Mouse (Mus musculus) ES-E14 (cell line): ENCODE data around the gene Siah1a. TPM values are rescaled to one million over a fixed set of nuclear protein-coding genes. Genes with fewer than 3 reads are reported as not detected.

ENCODE experiments used
- DNase-seq: peaks from one replicate; pipeline ENCODE4 v3.0.0-alpha.2; 2013; ENCODE audit warnings: low read depth, low spot score
- H3K27ac ChIP-seq: 2 replicates; pipeline ENCODE4 v1.5.1; 2012; ENCODE audit warnings: low read depth, mild to moderate bottlenecking, low read length, moderate library complexity, mixed read lengths; ENCODE audit not compliant: poor library complexity, insufficient read depth, severe bottlenecking
- H3K36me3 ChIP-seq: 2 replicates; pipeline ENCODE4 v1.6.1; 2012; ENCODE audit warnings: mild to moderate bottlenecking, low read length, moderate library complexity, mixed read lengths; ENCODE audit not compliant: control insufficient read depth, poor library complexity, insufficient read depth, severe bottlenecking
- H3K4me1 ChIP-seq, 2 experiments: fragments of 150-350 bp in 1 of 2; sonication (generic) in 1 of 2; 2 replicates each; pipeline ENCODE4 v1.6.1; 2012; ENCODE audit warnings: low read length in 2 of 2, mild to moderate bottlenecking in 1 of 2, mixed read lengths in 1 of 2; ENCODE audit not compliant: control insufficient read depth in 2 of 2, insufficient read depth in 2 of 2, poor library complexity in 1 of 2
- H3K4me3 ChIP-seq, 2 experiments: fragments of 150-350 bp in 1 of 2; sonication (generic) in 1 of 2; 2 replicates each; pipeline ENCODE4 v1.5.1; 2012; ENCODE audit warnings: low read length in 2 of 2, low read depth in 1 of 2, mild to moderate bottlenecking in 1 of 2, mixed read lengths in 1 of 2; ENCODE audit not compliant: insufficient read depth in 1 of 2, poor library complexity in 1 of 2, severe bottlenecking in 1 of 2
- H3K9ac ChIP-seq: 2 replicates; pipeline ENCODE4 v1.6.1; 2012; ENCODE audit warnings: low read depth, mild to moderate bottlenecking, low read length, mixed read lengths; ENCODE audit not compliant: poor library complexity, insufficient read depth, severe bottlenecking
- H3K9me3 ChIP-seq: fragments of 150-350 bp; sonication (generic); 2 replicates; pipeline ENCODE4 v1.6.1; 2012; ENCODE audit warnings: low read depth, mild to moderate bottlenecking, low read length; ENCODE audit not compliant: control insufficient read depth, insufficient read depth
- CHD2 ChIP-seq: IDR thresholded peaks from 2 replicates; pipeline ENCODE4 v1.6.1; 2014; ENCODE audit warnings: mild to moderate bottlenecking, low read depth, low read length, inconsistent platforms
- HCFC1 ChIP-seq: IDR thresholded peaks from 2 replicates; pipeline ENCODE4 v1.6.1; 2012; ENCODE audit warnings: low read length, inconsistent platforms, borderline replicate concordance; ENCODE audit not compliant: insufficient read depth
- MAFK ChIP-seq: IDR thresholded peaks from 2 replicates; pipeline ENCODE4 v1.6.1; 2014; ENCODE audit warnings: mild to moderate bottlenecking, low read depth, low read length, inconsistent platforms; ENCODE audit not compliant: insufficient read depth
- ZC3H11A ChIP-seq: IDR thresholded peaks from 2 replicates; pipeline ENCODE4 v1.6.1; 2012; ENCODE audit warnings: low read depth, mild to moderate bottlenecking, inconsistent platforms, low read length, borderline replicate concordance
- ZNF384 ChIP-seq: IDR thresholded peaks from 2 replicates; pipeline ENCODE4 v1.6.1; 2012; ENCODE audit warnings: low read depth, low read length, inconsistent platforms
- in situ Hi-C, 2 experiments: fragments of 600-800 bp; cut with MboI; formaldehyde crosslinking; loops; one replicate each; pipeline ENCODE4 v1.15.1; 2025; ENCODE audit warnings: low sequenced_read_pairs in 2 of 2, inconsistent platforms in 1 of 2; ENCODE audit not compliant: unreplicated experiment in 2 of 2
- total RNA-seq: library from RNA; depleted of rRNA; stranded (reverse); fragments of 300-350 nt; gene quantifications from 2 replicates; pipeline ENCODE4 v1.2.3, GENCODE M21; 2012

Siah1a gene
- total RNA-seq, 1 experiment, result 15.7 TPM

DNA sequence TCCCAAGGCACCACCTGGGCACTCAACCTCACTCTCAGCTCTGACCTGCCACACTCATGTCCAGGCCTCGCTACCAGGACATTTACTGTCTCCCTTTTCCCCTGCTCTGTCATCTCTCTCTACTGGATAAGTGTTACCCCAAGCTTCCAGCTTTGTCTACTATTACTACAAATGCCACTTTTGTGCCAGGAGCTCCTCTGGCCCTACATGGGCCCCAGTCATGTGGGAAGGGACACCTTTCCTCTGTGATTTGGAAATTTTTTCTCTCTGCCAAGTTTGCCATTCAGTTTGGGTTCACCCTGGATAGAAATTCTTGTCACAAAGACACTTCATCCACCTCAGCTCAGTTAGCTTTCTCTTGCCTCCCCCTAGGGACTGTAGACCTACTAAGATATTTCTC, 14.9 kb downstream of the Siah1a start:
- in situ Hi-C loops, result no loop called here
- H3K9me3 ChIP-seq, result no peaks in the 10 kb centered on the region
- no peaks in the 10 kb centered on the region; the same call in 1 of the 2 replicates for H3K36me3 ChIP-seq
- no peak overlapping the region for H3K27ac ChIP-seq
- peaks cover 7 to 17% of the 10 kb centered on the region in 2 experiments; a peak in 3 of 4 replicates for H3K4me1 ChIP-seq
- DNase-seq, result no peak
- no peak overlapping the region for H3K9ac ChIP-seq
- no peak overlapping the region for H3K4me3 ChIP-seq
- no peak for TF ChIP-seq ZC3H11A
- TF ChIP-seq ZNF384, result no peak
- TF ChIP-seq MAFK, result no peak
- no peak for TF ChIP-seq HCFC1

DNA sequence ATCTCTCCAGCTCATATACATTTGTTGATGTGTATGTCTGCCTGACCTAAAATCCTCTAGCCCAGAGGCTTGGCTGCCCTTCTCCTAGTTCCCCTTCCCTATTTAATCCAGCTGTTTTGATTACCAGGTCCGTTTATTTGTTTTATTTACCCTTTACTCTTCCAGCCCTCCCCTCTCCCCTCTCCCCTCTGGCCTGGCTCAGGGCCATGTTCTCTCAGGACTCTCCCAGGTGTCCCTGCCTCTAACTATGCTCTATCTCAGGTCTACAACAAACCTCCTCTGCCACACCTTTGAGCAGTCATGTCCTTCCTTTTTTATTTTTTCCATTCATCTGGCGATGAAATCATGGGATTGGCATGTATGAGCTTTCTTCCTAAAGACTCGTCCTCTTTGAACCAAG, 15.4 kb downstream of the Siah1a start:
- in situ Hi-C loops, result no loop called here
- no peak for DNase-seq
- Histone ChIP-seq H3K4me1 (peaks cover 6 to 13% of the 10 kb centered on the region in 2 experiments; a peak in 3 of 4 replicates), H3K9me3 (no peaks in the 10 kb centered on the region), H3K4me3 (no peak overlapping the region), H3K36me3 (peaks cover under 1% of the 10 kb centered on the region; the same call in 1 of the 2 replicates), H3K27ac (no peak overlapping the region), H3K9ac (no peak overlapping the region)
- no peak for TF ChIP-seq ZC3H11A
- TF ChIP-seq ZNF384, result no peak
- TF ChIP-seq MAFK, result no peak

DNA sequence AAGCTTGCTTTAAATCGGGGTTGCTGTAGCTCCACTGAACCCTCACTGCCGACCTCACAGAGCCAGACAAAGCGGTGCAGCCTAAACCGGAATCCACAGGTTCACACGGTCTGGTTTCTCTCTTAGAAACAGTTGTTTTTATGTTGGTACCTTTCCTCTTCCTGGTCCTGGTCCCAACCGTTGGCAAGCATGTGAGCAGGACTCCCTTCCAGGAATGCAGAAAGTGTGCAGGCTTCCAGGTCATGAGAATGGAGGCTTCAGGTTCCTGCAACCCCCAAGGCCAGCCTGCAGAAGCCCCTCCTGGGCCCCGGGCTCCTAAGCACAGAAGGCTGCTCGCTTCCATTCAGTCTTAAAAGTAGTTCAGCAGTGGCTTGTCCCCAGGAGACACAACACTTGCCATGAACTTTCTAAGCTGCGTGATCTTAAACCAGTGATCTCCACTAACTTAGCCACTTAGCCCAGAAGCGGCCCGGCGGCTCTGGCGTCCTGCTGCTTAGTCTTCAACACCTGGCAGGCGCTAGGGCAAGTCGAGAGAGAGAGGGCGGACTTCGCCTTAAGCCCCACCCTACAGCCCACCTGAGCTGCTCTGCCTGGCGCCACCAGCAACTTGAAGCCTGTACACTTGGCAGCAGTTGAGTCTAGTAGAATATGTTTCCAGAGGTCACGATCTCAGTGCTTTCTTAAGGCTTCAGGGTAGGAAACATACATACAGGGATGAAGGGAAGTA, 17.3 kb downstream of the Siah1a start:
- H3K9ac ChIP-seq, result peak overlapping the region; percentile 5; the same call in 1 of the 2 replicates
- peak overlapping the region; percentile 5; the same call in 1 of the 2 replicates for H3K27ac ChIP-seq
- TF ChIP-seq HCFC1 (no peak), CHD2 (no peak), ZC3H11A (no peak), MAFK (no peak), ZNF384 (no peak)
- no peak for DNase-seq
- peak overlapping the region; percentile 18 to 39 for H3K4me3 ChIP-seq
- no peaks in the 10 kb centered on the region for H3K9me3 ChIP-seq
- peaks cover 2% of the 10 kb centered on the region; the same call in 1 of the 2 replicates for H3K36me3 ChIP-seq
- in situ Hi-C loops, result no loop called here
- H3K4me1 ChIP-seq, result peaks cover 6 to 12% of the 10 kb centered on the region in 2 experiments; a peak in 3 of 4 replicates

DNA sequence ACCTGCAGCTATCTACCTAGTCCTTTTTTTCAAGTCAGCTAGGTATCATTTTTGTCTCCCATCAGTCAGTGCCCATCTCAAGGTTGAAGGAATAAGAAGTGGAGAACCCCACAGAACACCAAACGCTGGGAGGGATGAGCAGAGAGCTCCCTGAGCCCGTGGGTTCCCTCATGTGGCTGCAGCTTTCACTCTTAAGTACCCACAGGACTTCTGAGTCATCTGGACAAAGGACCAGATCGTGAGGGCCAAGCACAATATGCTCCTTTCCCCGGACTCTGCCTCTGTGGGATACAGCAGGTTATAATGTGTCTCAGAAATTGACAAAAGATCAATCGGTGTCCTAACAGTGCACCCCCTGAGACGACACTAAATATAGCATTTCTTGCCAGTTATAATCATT, 18.8 kb downstream of the Siah1a start:
- H3K4me1 ChIP-seq, result peaks cover 6 to 12% of the 10 kb centered on the region in 2 experiments; a peak in 3 of 4 replicates
- TF ChIP-seq ZC3H11A (no peak), HCFC1 (no peak), CHD2 (no peak), MAFK (no peak), ZNF384 (no peak)
- peaks cover 4% of the 10 kb centered on the region; the same call in 1 of the 2 replicates for H3K36me3 ChIP-seq
- H3K4me3 ChIP-seq, result no peak overlapping the region
- DNase-seq, result no peak
- H3K27ac ChIP-seq, result no peak overlapping the region
- no peaks in the 10 kb centered on the region for H3K9me3 ChIP-seq
- in situ Hi-C loops, result no loop called here
- no peak overlapping the region for H3K9ac ChIP-seq

DNA sequence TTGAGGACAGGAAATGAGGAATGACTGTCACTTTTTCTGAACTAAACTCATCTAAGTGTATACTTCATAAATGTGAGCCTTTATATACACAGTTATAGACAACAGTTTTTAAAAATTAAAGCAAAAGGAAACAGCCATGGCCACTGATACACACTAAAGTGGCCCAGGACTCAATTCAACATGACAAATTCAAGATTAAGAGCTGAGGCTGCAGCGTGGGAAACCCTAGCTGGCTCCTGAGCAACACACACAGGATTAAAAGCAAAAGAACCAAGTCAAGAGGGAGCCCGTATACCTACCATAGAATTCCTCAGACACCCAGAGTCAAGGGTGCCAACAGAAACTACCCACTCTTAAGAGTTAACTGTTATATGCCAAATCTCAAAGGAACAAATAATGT, 24.2 kb downstream of the Siah1a start:
- in situ Hi-C loops, result no loop called here
- no peak overlapping the region for H3K27ac ChIP-seq
- H3K4me3 ChIP-seq, result no peak overlapping the region
- no peak for DNase-seq
- peaks cover 8% of the 10 kb centered on the region; the same call in 1 of the 2 replicates for H3K36me3 ChIP-seq
- peaks cover 3 to 5% of the 10 kb centered on the region in 2 experiments; a peak in 1 of 4 replicates for H3K4me1 ChIP-seq
- TF ChIP-seq ZC3H11A, result no peak
- H3K9ac ChIP-seq, result no peak overlapping the region
- H3K9me3 ChIP-seq, result no peaks in the 10 kb centered on the region
